Mouse (Mus musculus) frontal cortex, postnatal 25 days (tissue): ENCODE measurements around the gene Lrrc55.

Experiments
- DNase-seq, 2 experiments: peaks; one replicate each; pipeline ENCODE4 v3.0.0; 2022; ENCODE audit warnings: low spot score in 2 of 2

The Lrrc55 gene

DNA sequence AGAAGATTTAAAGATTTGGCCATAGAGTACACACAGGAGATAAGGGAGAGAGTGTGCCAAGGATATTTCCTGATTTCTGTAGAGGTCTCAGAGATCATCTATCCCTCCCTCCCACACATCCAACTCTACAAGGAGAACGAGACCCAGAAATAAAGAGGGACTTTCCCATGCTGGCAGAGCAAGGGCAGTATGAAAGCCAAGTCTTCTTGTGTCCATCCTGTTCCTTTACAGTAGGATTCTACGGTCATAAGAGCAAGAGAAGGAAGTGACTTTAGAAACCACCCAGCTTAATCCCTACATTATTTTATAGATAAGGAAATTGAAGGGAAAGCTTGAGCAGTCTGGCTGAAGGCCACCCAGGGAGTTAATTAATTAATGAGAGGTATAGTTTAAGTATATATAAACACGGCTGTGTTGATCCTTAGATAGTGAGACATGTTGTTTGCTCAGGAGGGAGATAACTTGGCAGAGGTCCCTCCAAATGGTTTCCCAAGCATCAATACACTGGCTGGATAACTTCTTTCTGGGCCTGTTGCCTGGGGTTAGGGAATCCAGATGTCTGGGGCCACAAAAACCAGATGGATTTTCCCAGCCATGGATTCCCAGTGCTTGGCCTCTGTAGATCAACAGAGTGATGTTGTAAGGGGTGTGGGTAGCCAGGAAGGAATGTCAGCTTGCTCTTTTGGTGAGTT, 24.8 kb downstream of the Lrrc55 start:
- DNase-seq = no peak

GRCm38 (mm10) chr2:85168327-85168726, 28.7 kb downstream of the Lrrc55 start:
- DNase-seq = no peak

- no peak for DNase-seq
These were observed 29.4 kb downstream of the Lrrc55 start for GRCm38 (mm10) chr2:85167624-85168023.

DNA sequence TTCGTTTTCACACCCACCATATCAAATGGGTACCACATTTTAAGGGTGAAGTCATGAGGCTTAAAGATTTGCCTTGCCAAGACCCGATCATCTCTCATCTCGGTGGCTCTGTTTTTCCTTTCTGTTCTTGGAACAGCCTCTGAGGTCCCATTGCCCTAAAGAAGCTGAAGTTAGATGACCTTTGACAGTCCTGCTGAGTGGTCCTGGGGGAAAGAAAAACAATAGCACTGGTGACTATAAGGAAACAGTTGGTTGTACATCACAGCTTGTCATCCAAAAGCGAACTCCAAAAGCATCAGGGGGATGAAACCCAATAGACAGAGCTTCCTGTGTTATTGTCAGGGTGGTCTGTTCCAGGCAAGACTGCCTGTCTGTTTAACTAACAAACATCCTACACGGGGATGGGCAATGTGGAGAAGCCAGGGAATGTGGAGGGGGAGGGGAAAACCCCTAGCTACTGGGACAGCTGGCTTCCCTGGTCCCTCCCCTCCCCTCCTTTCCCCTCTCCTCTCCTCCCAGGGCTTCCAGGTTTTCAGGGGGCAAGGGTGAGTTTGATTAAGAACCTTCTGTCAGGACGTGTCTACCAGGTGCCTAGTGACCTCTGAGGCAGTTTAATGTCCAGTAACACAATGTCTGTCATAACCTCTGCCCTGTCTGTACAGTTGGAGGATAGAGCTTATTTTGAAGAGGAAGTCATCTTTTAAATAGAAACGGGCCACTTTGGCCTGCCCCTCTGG, 33.5 kb downstream of the Lrrc55 start:
- DNase-seq = no peak

DNA sequence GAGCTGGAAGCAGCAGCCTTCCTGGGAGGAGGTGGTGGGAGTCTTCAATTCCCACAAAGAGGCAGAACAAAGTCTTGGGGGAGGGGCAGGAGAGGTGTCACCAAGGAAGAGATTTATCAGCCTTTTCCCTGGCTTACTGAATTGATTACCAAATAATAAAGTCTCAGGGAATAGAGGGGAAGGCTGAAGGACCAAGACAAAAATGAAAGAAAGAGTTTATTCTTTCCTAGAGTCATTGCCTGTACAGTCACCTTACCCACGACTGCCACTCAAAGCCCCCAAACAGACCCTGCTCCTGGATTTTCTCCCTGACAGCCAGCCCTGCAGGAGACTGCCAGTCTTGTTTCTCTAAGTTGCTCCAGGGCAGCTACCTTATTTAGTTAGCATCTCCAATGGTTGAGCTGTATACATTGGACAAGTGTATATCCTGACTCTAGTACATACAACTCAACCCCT, 35.3 kb downstream of the Lrrc55 start:
- DNase-seq = no peak

DNA sequence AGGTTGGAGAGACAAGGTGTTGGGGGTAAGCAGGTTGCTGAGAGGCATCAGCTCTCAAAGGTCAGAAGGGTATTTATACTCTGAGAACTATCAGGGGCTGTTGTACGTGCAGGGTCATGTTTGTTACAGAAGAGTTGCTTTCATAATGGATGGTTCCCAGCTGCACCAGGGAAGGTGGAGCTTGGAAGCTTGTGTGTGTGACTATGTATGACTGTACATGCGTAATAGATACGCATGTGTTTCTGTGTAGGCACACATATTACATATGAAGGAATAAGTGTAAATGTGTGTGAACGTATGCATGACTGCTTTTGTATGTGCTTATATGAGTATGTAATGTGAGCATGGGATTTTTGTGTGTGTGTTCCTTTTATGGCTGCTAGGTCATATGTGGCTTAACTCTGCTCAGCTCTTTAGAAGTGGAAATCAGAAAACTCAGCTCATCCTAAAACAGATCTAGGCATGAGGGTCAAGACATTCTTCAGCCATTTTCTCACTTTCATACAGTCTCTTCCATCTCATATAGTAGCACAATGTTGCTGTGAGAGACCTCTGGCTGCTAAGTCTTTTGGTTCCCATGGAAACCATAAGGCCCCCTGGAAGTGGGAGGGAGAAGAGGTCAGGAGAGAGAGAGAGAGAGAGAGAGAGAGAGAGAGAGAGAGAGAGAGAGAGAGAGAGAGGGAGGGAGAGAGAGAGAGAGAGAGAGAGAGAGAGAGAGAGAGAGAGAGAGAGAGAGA, 35.9 kb downstream of the Lrrc55 start:
- DNase-seq = no peak

DNA sequence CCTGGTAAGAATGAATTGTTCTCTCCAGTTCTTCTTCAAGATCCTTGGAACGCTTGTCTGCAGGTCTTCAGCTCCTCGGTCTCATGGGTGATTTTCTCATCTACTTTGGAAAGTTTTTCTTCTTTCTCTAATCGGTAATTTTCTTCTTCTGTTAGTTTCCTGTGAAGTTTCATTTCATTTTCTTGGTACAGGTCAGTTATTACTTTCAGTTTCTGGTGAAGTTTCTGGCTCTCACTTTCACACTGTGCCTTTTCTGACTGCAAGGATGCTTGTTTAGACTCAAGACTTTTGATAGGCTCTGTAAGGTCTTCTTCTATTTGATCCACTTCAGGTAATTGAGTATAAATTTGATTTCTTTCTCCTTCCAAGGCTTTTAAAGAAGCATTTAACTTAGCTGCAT, 39.6 kb downstream of the Lrrc55 start:
- DNase-seq = no peak

DNA sequence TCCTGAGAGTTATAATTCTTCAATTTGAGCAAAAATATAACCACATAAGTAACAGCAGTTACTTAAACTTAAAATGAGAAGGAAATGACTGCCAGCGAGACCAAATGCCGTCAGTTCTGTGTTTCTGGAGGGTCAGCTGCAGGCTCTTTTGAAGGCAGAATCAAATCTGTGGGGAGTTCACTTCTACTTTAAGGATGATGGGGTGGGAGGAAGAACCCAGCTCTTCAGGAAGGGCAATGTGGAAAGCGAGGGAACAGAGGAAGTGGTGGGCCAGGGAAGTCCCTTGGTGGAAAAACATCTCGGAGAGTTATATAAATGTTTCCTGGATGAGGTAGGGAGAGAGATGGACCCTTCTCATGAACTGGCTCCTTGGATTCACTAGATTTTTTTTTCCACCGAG, 40.9 kb downstream of the Lrrc55 start:
- DNase-seq = no peak

DNA sequence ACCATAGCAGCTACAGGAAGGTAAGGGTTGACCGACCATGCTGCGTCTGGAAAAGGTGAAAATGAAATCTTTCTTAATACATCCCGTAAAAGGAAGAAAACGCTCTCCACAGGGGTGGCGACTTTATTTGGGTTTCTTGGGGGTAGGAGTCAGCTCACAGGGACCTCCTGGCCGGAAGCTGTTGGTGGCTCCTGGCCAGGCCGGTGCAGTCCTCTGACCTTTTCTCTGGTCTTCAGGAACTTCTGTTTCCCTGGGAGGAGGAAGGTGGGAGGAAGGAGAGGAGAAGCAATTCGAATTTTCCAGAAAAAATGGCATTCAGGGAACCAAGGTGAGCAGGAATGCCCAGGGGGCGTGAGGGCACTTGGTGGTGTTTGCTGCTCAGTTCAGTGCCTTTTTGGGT, 41.7 kb downstream of the Lrrc55 start:
- DNase-seq = no peak

DNA sequence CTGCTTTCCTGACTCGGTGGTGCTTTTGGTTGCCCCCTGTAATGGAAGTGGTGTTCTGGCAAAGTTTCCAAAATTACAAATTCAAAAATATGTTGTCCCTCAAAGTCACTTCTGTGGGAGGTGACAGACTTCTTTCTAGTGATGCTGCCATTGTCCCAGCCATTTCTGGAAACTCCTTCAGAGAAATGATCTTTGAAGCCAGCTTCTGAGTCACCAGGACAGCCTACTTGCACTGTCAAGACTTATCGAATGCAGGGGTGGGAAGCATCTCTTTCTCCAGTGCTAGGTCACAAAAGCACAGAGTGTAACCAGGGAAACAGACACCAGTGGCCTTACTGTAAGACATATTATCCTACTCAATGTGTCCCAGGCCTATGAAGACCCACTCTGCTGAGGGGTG, 45.8 kb downstream of the Lrrc55 start:
- DNase-seq = no peak

GRCm38 (mm10) chr2:85150373-85150772, 46.6 kb downstream of the Lrrc55 start:
- DNase-seq = no peak

- no peak for DNase-seq
These were observed 49.5 kb downstream of the Lrrc55 start for GRCm38 (mm10) chr2:85147481-85147880.

GRCm38 (mm10) chr2:85145346-85145745, 51.7 kb downstream of the Lrrc55 start:
- DNase-seq = no peak

DNA sequence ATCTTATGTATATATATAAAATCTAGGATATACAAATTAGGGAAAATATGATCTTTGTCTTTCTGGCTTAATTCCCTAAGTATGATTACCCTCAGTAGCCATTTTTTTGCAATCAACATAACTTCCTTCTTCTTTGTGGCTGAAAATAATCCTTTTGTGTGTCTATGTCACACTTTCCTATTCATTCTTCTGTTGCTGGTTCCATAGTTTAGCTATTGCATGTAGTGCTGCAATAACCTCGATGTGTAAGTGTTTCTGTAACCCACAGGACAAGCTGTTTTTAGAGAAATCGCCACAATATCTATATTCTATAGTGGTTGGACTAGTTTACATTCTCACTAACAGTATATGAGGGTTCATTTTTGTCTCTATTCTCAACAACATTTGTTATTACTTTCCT, 52.1 kb downstream of the Lrrc55 start:
- no peak for DNase-seq

GRCm38 (mm10) chr2:85140833-85141232, 56.2 kb downstream of the Lrrc55 start:
- DNase-seq = no peak

- no peak for DNase-seq
These were observed 57.2 kb downstream of the Lrrc55 start for GRCm38 (mm10) chr2:85139846-85140245.

GRCm38 (mm10) chr2:85139393-85139792, 57.6 kb downstream of the Lrrc55 start:
- no peak for DNase-seq

GRCm38 (mm10) chr2:85138143-85138542, 58.9 kb downstream of the Lrrc55 start:
- no peak for DNase-seq

- DNase-seq = no peak
These were observed 59.3 kb downstream of the Lrrc55 start for GRCm38 (mm10) chr2:85137601-85138140.

- no peak for DNase-seq
These were observed 60.0 kb downstream of the Lrrc55 start for GRCm38 (mm10) chr2:85136831-85137520.

DNA sequence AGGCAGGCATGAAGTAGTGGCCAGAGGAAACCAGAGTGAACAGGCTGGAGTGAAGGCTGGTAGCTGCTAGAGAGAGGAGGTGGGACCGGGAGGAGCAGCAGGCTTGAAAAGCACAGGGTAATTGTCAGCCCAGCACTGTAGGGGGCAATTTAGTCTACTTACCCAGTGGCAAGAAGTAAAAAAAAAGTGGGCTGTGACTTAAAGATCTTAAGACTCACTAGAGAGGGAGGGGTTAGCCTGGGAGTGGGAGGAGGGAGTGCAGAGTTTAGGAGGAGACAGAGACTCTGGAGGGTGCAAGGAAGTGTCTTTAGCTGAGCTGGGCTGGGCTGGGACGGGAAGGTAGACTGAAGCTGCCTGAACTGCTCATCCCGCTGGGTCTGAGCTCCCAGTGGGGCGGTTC, 60.9 kb downstream of the Lrrc55 start, which contains the start of gene Aplnr:
Gene Aplnr, plus strand, starts transcription at position 137 of the 400 bp plus-strand sequence.
- DNase-seq = no peak

DNA sequence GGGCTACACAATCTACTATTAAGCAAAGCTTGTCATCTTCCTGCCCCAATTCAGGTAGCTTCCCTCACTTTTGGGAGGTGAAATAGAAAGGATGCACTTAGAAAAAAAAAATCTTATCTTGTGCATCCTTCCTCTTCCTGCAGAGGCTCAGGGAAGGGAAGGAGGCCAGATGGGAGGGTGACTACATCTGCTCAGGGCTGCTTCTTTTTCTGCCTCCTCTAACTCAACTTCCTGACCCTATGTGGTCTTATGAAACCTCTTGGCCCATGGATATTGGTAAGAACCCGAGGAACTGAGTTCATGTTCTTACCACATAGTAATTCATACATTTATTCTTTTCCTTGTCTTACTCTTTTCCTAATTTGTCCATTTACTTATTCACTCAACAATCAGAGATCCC, 61.9 kb downstream of the Lrrc55 start:
- DNase-seq = no peak
